Comparison of ENCODE assay signal across 27 mouse cellular contexts in the genomic region with DNA sequence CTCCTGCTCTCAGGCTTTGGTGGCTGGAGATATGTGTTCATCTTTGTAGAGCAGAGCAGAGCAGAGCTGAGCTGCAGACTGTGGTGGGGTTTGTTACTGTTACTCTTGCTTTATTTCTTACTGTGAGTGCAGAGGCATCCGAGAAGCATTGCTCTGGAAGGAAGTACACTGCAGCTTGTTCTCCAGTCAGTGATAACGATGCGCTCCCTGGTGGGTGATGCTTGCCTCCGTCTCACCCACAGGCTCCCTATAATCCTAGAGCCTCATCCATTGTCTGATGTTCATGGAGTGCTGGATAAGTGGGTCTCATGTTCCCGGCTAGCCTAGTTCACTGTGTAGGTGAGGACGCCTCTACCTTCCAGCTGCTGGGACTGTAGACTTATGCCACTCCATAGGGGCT. TPM values are rescaled to one million over a fixed set of nuclear protein-coding genes. Genes with fewer than 3 reads are reported as not detected.
DNase-seq lines count a peak whose midpoint lies in the region; ATAC-seq and TF ChIP-seq lines count a peak whose summit lies in the region.
"Had no signal": no experiment of that assay in that cellular context is flagged by ENCODE, and none has a peak within 500 bp of the region (broad histone marks: within the 10 kb centered on the region; RNA-seq: fewer than 3 reads in every experiment).

No protein-coding gene starts in this region.

- no peak overlapping the region for H3K27ac ChIP-seq in hindbrain, embryonic 13.5 days
- H3K27ac ChIP-seq in hindbrain, embryonic 10.5 days = no peak overlapping the region
- H3K27ac ChIP-seq in spleen, adult 2 months (ENCODE audit: insufficient read depth, low read length) = peak overlapping the region; percentile 17
- H3K27ac ChIP-seq: gastrocnemius, adult 2 months; heart, embryonic 10.5 days; kidney, embryonic 15.5 days; limb, embryonic 13.5 days; liver, embryonic 14.5 days; midbrain, embryonic 12.5 days; neural tube, embryonic 15.5 days had no signal

- no peak for DNase-seq in hindbrain, embryonic 10.5 days (ENCODE audit: low spot score)
- peak; percentile 21 to 24 for DNase-seq in left cerebral cortex, adult 18-20 months (ENCODE audit: low spot score in 2 of 2)
- no peak for DNase-seq in left cerebral cortex, postnatal 4 days
- no peak for DNase-seq in spleen, adult 2 months (ENCODE audit: low read depth in 1 of 2, low spot score in 2 of 2)
- DNase-seq in spleen, postnatal 36 days (ENCODE audit: low spot score in 2 of 2) = no peak
- DNase-seq in cerebellum, adult 11-12 months = no peak
- DNase-seq: adrenal gland, adult 2 months; cerebellum, adult 2 months; cerebellum, postnatal 25 days; gastrocnemius, adult 2 months; heart, postnatal 4 days; kidney, postnatal 36 days; layer of hippocampus, postnatal 36 days; lung, embryonic 14.5 days; thymus, adult 2 months; thymus, postnatal 4 days had no signal

- 75% methylated on average over 6 of the region's 6 CpGs for WGBS in hindbrain, embryonic 13.5 days
- WGBS in hindbrain, embryonic 10.5 days = 70% methylated on average over 6 of the region's 6 CpGs
- WGBS in spleen, adult 2 months = 82% methylated on average over 6 of the region's 6 CpGs

- H3K36me3 ChIP-seq in hindbrain, embryonic 13.5 days = peaks cover 31% of the 10 kb centered on the region
- peaks cover 33% of the 10 kb centered on the region for H3K36me3 ChIP-seq in hindbrain, embryonic 10.5 days
- peaks cover 6% of the 10 kb centered on the region for H3K36me3 ChIP-seq in spleen, adult 2 months (ENCODE audit: control insufficient read depth, insufficient read depth, low read length)

- intact Hi-C loops in left cerebral cortex, postnatal 4 days (cut with DNase I) = loop anchor here (10.0 kb wide), 2 partner anchors 91 to 139 kb away; no protein-coding TSS in a partner anchor

- TF ChIP-seq POLR2A in spleen, adult 2 months (IDR thresholded peaks at IDR 0.05; ENCODE audit: low read depth, low read length) = no peak

- no peak for TF ChIP-seq CTCF in spleen, adult 2 months (IDR thresholded peaks at IDR 0.05; ENCODE audit: extremely low read depth, insufficient read depth, insufficient read length, insufficient replicate concordance)

- H3K4me3 ChIP-seq in hindbrain, embryonic 13.5 days = no peak overlapping the region
- no peak overlapping the region for H3K4me3 ChIP-seq in hindbrain, embryonic 10.5 days
- H3K4me3 ChIP-seq in spleen, adult 2 months (ENCODE audit: extremely low read depth, insufficient read depth, insufficient read length) = no peak overlapping the region
- H3K4me3 ChIP-seq: gastrocnemius, adult 2 months; heart, embryonic 10.5 days; kidney, embryonic 15.5 days; limb, embryonic 13.5 days; midbrain, embryonic 12.5 days; neural tube, embryonic 15.5 days had no signal

- ATAC-seq in hindbrain, embryonic 13.5 days (ENCODE audit: low FRiP score) = no peak
- ATAC-seq: forebrain, embryonic 14.5 days; hindbrain, embryonic 16.5 days; intestine, embryonic 16.5 days had no signal

- 0 out of 2 replicates have a peak overlapping the region, but pooled peaks have one; percentile 19 for H3K9ac ChIP-seq in hindbrain, embryonic 13.5 days
- H3K9ac ChIP-seq: kidney, embryonic 15.5 days; limb, embryonic 13.5 days; liver, embryonic 14.5 days; lung, embryonic 14.5 days; midbrain, embryonic 12.5 days; neural tube, embryonic 15.5 days had no signal

- H3K9me3 ChIP-seq in hindbrain, embryonic 13.5 days = no peaks in the 10 kb centered on the region
- H3K9me3 ChIP-seq in hindbrain, embryonic 10.5 days = no peaks in the 10 kb centered on the region
- H3K9me3 ChIP-seq: heart, embryonic 10.5 days; kidney, embryonic 15.5 days; limb, embryonic 13.5 days; midbrain, embryonic 12.5 days; neural tube, embryonic 15.5 days had no signal

- no peak overlapping the region for H3K4me2 ChIP-seq in hindbrain, embryonic 13.5 days
- H3K4me2 ChIP-seq: kidney, embryonic 15.5 days; limb, embryonic 13.5 days; lung, embryonic 14.5 days; midbrain, embryonic 12.5 days; neural tube, embryonic 15.5 days had no signal

- H3K4me1 ChIP-seq in hindbrain, embryonic 13.5 days (replicated peaks) = peaks cover 42% of the 10 kb centered on the region
- peaks cover 13% of the 10 kb centered on the region for H3K4me1 ChIP-seq in hindbrain, embryonic 10.5 days (replicated peaks)
- H3K4me1 ChIP-seq in spleen, adult 2 months (ENCODE audit: control insufficient read depth, insufficient read depth, insufficient read length) = peaks cover 6% of the 10 kb centered on the region

- no peaks in the 10 kb centered on the region for H3K27me3 ChIP-seq in hindbrain, embryonic 13.5 days
- peaks cover 17% of the 10 kb centered on the region for H3K27me3 ChIP-seq in hindbrain, embryonic 10.5 days (ENCODE audit: insufficient read depth, poor library complexity, severe bottlenecking)
- no peaks in the 10 kb centered on the region for H3K27me3 ChIP-seq in spleen, adult 2 months (ENCODE audit: control insufficient read depth, insufficient read depth, low read length)
- H3K27me3 ChIP-seq: kidney, embryonic 15.5 days; limb, embryonic 13.5 days; midbrain, embryonic 12.5 days; neural tube, embryonic 15.5 days had no signal

RNA-seq across cellular contexts. Expression of a gene that starts 6.0 kb away (rescaled TPM):
- polyA plus RNA-seq in hindbrain, embryonic 13.5 days (2015; fragmentation: Nextera tagmentation; extraction: Ambion mirVana) = 29.7 and 33.4 TPM in 2 replicates
- 16.1 and 18.5 TPM in 2 replicates for polyA plus RNA-seq in hindbrain, embryonic 10.5 days (2016; fragmentation: Nextera tagmentation; extraction: Ambion mirVana)
- total RNA-seq in left cerebral cortex, adult 18-20 months (2021) = 100 to 1,000 TPM; 185 to 194 TPM
- 10 to 100 TPM; 91.7 to 92.3 TPM for total RNA-seq in left cerebral cortex, postnatal 4 days (2021)
- polyA plus RNA-seq in spleen, adult 2 months (2012; rRNA removed) = 9.2 and 13.8 TPM in 2 replicates
- total RNA-seq: MEL had no signal

Comparison
In these comparisons a context has a peak if more than half of its experiments do, and no peak if none do; other contexts are left out.
1. DNase-seq: peak in left cerebral cortex, adult 18-20 months (2 of 2); none in hindbrain, embryonic 10.5 days (single experiment), left cerebral cortex, postnatal 4 days (single experiment), spleen, adult 2 months (0 of 2), spleen, postnatal 36 days (0 of 2) and cerebellum, adult 11-12 months (single experiment).